11 mouse cellular contexts compared by ENCODE assay signal in genomic region chr7:46098221-46098918, GRCm38 (mm10). TPM values are rescaled to one million over a fixed set of nuclear protein-coding genes. Genes with fewer than 3 reads are reported as not detected.
DNase-seq lines count a peak whose midpoint lies in the region; ATAC-seq and TF ChIP-seq lines count a peak whose summit lies in the region.
"Had no signal": no experiment of that assay in that cellular context is flagged by ENCODE, and none has a peak within 500 bp of the region (broad histone marks: within the 10 kb centered on the region; RNA-seq: fewer than 3 reads in every experiment).

No protein-coding gene starts in this region.

- H3K27me3 ChIP-seq in E14TG2a.4 (ENCODE audit: insufficient read depth, low read length) = peaks cover 34% of the 10 kb centered on the region
- H3K27me3 ChIP-seq in heart, embryonic 15.5 days = 0 out of 2 replicates have a peak, but pooled peaks cover 14% of the 10 kb centered on the region
- H3K27me3 ChIP-seq in intestine, postnatal 0 days (replicated peaks; ENCODE audit: control insufficient read depth, insufficient read depth, low read length) = 0 out of 2 replicates have a peak, but pooled peaks cover 7% of the 10 kb centered on the region

- peak overlapping the region; percentile 69 for H3K4me3 ChIP-seq in E14TG2a.4 (replicated peaks; ENCODE audit: low read length)
- peak overlapping the region; percentile 58 for H3K4me3 ChIP-seq in cortical plate, adult 2 months (ENCODE audit: insufficient read depth, low read length)
- peak overlapping the region; percentile 65 for H3K4me3 ChIP-seq in heart, embryonic 15.5 days
- no peak overlapping the region for H3K4me3 ChIP-seq in intestine, postnatal 0 days (ENCODE audit: low read depth, low read length)
- H3K4me3 ChIP-seq: megakaryocyte, embryonic 14.5 days had no signal

- peak overlapping the region; percentile 69 for H3K4me2 ChIP-seq in heart, embryonic 15.5 days
- no peak overlapping the region for H3K4me2 ChIP-seq in intestine, postnatal 0 days (replicated peaks; ENCODE audit: low read depth)

- ATAC-seq in heart, embryonic 15.5 days (replicated peaks; ENCODE audit: insufficient number of reproducible peaks, insufficient read depth, low FRiP score, low read depth) = peak; percentile 80
- ATAC-seq in intestine, postnatal 0 days = no peak
- ATAC-seq in megakaryocyte progenitor cell, adult 5-6 weeks (replicated peaks; ENCODE audit: poor library complexity) = no peak

- no peak for TF ChIP-seq CTCF in E14TG2a.4 (conservative IDR thresholded peaks at IDR 0.05; ENCODE audit: low read length)
- TF ChIP-seq CTCF in cortical plate, adult 2 months (IDR thresholded peaks at IDR 0.05; ENCODE audit: extremely low read depth, insufficient read depth, low read length) = no peak
- no peak for TF ChIP-seq CTCF in intestine, postnatal 0 days (IDR thresholded peaks at IDR 0.05; ENCODE audit: low read depth)

- peak overlapping the region; percentile 61 for H3K27ac ChIP-seq in cortical plate, adult 2 months (ENCODE audit: insufficient read depth, low read length)
- H3K27ac ChIP-seq in heart, embryonic 15.5 days = peak overlapping the region; percentile 98
- no peak overlapping the region for H3K27ac ChIP-seq in intestine, postnatal 0 days (ENCODE audit: low read depth, low read length)
- H3K27ac ChIP-seq: kidney, postnatal 0 days had no signal

- 36% methylated on average over 19 of the region's 19 CpGs for WGBS in heart, embryonic 15.5 days
- 83% methylated on average over 19 of the region's 19 CpGs for WGBS in intestine, postnatal 0 days

- H3K36me3 ChIP-seq in E14TG2a.4 (ENCODE audit: insufficient read depth, low read length) = no peaks in the 10 kb centered on the region
- H3K36me3 ChIP-seq in heart, embryonic 15.5 days = no peaks in the 10 kb centered on the region
- H3K36me3 ChIP-seq in intestine, postnatal 0 days (ENCODE audit: control insufficient read depth, insufficient read depth) = no peaks in the 10 kb centered on the region

- no peak for TF ChIP-seq POLR2A in cortical plate, adult 2 months (IDR thresholded peaks at IDR 0.05; ENCODE audit: extremely low read depth, insufficient read depth, low read length)

- peaks cover 28% of the 10 kb centered on the region for H3K4me1 ChIP-seq in E14TG2a.4 (replicated peaks; ENCODE audit: low read depth, low read length)
- peaks cover 2% of the 10 kb centered on the region; the same call in 1 of the 2 replicates for H3K4me1 ChIP-seq in cortical plate, adult 2 months (ENCODE audit: control insufficient read depth, insufficient read depth, low read length)
- H3K4me1 ChIP-seq in heart, embryonic 15.5 days (replicated peaks) = peaks cover 38% of the 10 kb centered on the region
- H3K4me1 ChIP-seq in intestine, postnatal 0 days (replicated peaks; ENCODE audit: control insufficient read depth, insufficient read depth, low read length) = no peaks in the 10 kb centered on the region

- H3K9ac ChIP-seq in heart, embryonic 15.5 days = peak overlapping the region; percentile 58
- no peak overlapping the region for H3K9ac ChIP-seq in intestine, postnatal 0 days (ENCODE audit: low read depth, low read length)

- peak; percentile 41 to 57 for DNase-seq in frontal cortex, adult 2 months (ENCODE audit: extremely low spot score in 1 of 2, low spot score in 1 of 2)
- DNase-seq in frontal cortex, postnatal 25 days (ENCODE audit: low spot score in 2 of 2) = no peak
- no peak for DNase-seq in layer of hippocampus, adult 8-10 months (ENCODE audit: low spot score in 2 of 2)
- DNase-seq: liver had no signal

- peaks cover 5% of the 10 kb centered on the region; the same call in 1 of the 2 replicates for H3K9me3 ChIP-seq in E14TG2a.4 (ENCODE audit: low read length)
- no peaks in the 10 kb centered on the region for H3K9me3 ChIP-seq in heart, embryonic 15.5 days (replicated peaks)
- no peaks in the 10 kb centered on the region for H3K9me3 ChIP-seq in intestine, postnatal 0 days (ENCODE audit: control insufficient read depth)

RNA-seq across cellular contexts. Expression of gene Kcnj11, which starts 2.2 kb away (rescaled TPM):
- polyA plus RNA-seq in frontal cortex, adult 2 months (2012; rRNA removed) = 31.1 and 34.2 TPM in 2 replicates
- 44.6 and 51.0 TPM in 2 replicates for polyA plus RNA-seq in cortical plate, adult 2 months (2012; rRNA removed)
- polyA plus RNA-seq in heart, embryonic 15.5 days (2015; fragmentation: Nextera tagmentation; extraction: Ambion mirVana) = 8.5 and 8.8 TPM in 2 replicates
- 10 to 100 TPM; 30.2 to 36.4 (median 33.9) TPM for total RNA-seq in layer of hippocampus, adult 8-10 months (2022)
- polyA plus RNA-seq in intestine, postnatal 0 days (2015; fragmentation: Nextera tagmentation; extraction: Ambion mirVana) = 0.21 and 0.24 TPM in 2 replicates
- total RNA-seq in megakaryocyte progenitor cell, adult 5-6 weeks (2015) = not detected in 2 replicates
- not detected in 2 replicates for total RNA-seq in megakaryocyte progenitor cell, adult 5-6 weeks (2017)

Comparison
In these comparisons a context has a peak if more than half of its experiments do, and no peak if none do; other contexts are left out.
1. DNase-seq: peak in frontal cortex, adult 2 months (2 of 2); none in frontal cortex, postnatal 25 days (0 of 2) and layer of hippocampus, adult 8-10 months (0 of 2).